Mouse (Mus musculus) telencephalon, adult 2 months (tissue): ENCODE measurements around the gene Fhad1.

ENCODE experiments used
- DNase-seq: peaks from one replicate; pipeline ENCODE4 v3.0.0-alpha.2; 2011; ENCODE audit warnings: low read depth, low spot score

Fhad1 gene

GRCm38 (mm10) chr4:141863726-141864280 is 151.1 kb downstream of the Fhad1 start:
- DNase-seq: no peak

- no peak for DNase-seq
Measured at GRCm38 (mm10) chr4:141862867-141863266, 152.0 kb downstream of the Fhad1 start.

DNA sequence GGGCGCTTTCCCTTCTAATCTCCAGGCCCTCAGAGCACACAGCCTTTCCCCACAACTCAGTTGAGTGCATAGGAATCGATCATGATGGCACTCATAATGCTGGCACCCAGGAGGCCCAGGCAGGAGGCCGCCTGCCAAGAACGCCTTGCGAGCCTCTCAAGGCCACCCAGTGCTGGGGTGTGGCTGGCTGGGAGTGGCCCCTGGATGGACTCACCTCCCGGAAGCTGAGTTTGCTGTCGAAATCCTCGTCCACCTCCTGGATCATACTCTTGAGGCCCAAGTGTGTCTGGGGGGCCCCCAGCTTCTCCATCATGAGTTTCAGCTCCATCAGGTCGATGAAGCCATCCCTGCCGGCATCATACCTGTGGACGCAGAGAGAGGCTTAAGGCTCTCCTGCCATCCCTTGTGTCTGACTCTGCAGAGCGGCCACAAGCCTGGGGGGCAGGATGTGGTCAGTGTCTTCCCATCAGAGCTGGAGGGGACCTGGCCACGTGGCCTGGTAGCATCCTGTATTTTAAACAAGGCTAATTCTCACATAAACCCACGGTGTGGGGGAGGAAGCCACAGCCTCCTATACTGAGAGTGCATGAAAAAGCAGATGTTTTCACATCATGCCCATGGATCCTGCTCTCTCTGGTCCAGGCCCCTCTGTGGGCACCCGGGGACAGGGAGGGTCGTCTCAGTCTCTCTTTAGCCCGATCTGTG is 153.1 kb downstream of the Fhad1 start:
- DNase-seq: no peak

DNA sequence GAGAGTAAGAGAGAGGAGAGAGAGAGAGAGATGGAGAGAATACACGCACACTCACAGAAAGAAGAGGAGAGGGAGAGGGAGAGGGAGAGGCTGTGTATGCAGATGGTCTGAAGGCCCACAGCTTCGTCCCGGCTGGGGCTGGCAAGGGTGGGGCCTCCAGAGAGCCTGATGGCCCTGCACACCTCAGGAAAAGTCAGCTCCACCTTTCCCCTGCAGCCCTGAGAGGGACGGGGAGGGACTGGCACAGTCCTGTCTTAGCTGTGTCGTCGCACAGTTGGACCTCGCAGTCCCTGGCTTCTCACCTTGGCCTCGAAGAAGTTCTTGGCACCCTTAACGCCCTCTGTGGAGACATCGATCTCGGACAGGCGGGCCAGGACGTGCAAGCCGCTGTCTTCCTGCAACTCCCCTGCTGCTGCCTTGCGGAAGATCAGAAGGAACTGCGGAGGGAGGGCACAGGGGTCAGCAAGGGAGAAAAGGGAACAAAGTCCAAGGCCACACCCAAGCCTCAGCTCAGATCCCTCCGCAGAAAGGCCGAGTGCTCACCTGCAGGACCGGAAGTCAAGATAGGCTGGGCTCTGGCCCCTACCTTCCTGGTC is 154.5 kb downstream of the Fhad1 start:
- no peak for DNase-seq

DNA sequence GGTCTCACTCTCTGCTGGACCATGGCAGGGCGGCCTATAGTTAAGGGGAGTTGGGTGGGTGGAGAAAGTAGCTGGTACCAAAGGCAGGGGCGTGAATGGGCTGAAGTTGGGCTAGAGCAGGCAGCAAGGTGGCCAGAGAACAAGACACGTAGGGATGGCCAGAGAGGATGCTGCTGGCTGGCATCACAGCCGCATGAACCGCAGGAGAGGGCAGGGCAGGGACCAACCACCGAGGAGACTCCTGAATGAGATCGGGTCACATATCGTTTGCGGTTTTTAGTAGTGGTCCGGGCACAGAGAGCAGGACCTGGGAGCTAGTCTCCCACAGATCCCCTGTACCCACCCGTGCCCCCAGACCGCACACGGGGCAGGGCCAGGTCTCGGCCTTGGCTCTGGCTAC is 155.5 kb downstream of the Fhad1 start:
- DNase-seq: no peak

DNA sequence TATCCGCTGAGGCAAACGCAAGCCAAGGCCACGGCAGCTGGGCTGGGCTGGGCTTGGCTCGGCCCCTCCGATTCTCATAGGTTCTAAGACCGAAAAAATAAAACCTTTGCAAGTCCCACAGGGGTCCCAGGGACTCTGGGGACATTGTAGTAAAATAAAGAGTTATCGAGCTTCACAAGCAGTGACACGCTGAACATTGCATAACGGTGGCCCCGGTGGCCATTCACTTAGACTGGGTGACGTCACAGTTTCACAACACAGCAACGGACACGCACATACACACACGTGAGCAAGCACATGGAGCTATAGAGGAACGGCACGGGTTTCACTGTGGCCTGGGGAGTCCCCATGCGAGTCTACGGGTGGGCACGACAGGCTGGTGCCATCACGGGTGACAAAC is 156.4 kb downstream of the Fhad1 start:
- DNase-seq: no peak

- DNase-seq: no peak
Measured at GRCm38 (mm10) chr4:141857422-141857930, 157.4 kb downstream of the Fhad1 start.

DNA sequence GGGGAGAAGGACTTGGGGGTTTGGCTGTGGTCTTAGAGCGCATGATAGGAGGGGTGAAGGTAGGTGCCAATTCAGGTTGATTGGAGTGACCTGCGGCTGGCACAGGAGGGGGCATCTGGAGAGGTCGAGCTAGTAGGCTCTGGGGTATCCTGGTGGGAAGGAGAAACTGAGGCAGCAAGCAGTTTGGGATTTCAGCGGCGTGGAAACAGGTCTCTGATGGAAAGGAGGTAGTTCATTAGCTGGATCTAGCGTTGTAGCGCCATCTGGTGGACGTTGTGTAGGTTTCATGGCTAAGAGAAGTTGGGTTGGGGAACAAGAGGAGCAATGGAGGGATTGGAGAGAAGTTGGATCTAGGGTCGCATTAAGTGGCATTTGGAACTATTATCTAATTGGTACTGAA is 161.4 kb downstream of the Fhad1 start:
- no peak for DNase-seq

DNA sequence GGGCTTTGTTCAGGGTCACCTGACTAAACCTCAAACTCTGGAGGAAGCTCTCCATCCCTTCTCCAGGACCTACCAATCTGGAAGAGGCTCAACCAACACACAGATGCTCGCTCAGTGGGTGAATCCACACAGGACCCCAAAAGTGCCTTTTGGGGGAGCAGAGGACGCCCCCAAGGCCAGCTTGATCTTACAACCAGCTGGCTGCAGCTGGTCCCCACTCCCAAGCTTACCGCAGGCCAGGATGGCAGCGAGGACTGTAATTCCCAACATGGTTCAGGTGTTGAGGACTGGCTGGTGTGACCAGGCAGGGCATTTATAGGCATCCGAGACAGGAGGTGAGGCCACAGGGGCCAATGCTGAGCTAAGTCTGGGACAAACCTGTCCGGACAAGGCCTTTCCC is 168.9 kb downstream of the Fhad1 start, which contains the start of gene Ctrc:
Gene Ctrc (minus strand): TSS at position 361 of the 400 bp plus-strand sequence.
- DNase-seq: no peak
